Mouse (Mus musculus) spleen, postnatal 36 days (tissue): ENCODE results near the gene Pdlim5.
"Not testable (repeated sequence)": the region's sequence is repeated elsewhere in the genome, so short reads cannot be mapped to it uniquely, and the experiment has no call there.

ENCODE experiments used
- DNase-seq, 2 experiments: peaks; one replicate each; pipeline ENCODE4 v3.0.0; 2022; ENCODE audit warnings: low spot score in 2 of 2, mixed read lengths in 1 of 2

The Pdlim5 gene

DNA sequence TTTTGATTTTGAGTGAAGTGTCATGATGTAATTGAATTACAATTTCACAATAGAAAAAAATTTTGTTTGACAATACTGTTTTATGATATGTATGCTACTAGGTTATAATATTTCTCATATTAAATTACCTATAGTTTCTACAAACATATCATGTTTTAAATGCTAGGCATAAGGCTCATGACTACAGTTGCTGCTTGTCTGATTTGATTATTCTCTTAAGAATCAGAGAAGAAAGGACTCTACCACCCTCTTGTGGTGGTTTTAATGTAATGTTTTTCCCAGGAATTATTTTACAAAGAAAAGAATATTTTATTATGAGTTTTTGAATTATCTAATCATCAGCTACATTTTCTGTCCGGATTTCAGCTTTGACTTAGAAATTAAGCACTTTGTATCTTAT is 120.5 kb downstream of the Pdlim5 start:
- no peak for DNase-seq

DNA sequence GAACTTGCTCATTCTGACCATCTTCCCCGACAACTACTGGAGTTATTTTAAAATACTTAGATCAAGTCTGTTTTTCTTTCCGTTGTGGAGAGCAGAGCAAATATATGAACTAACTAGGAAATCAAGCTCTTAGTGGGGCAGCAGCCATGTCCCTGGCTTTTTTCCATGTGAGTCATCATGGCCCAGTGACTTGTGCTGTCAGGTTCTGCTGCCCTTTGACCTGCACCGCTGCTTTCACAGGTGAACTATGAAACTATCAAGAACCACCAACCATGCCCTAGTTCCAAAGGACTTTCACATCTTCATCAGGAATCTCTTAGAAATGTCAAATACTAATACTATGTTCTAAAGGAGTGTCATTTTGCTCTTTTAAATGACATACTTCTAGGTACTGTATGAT is 121.0 kb downstream of the Pdlim5 start:
- DNase-seq, result no peak

DNA sequence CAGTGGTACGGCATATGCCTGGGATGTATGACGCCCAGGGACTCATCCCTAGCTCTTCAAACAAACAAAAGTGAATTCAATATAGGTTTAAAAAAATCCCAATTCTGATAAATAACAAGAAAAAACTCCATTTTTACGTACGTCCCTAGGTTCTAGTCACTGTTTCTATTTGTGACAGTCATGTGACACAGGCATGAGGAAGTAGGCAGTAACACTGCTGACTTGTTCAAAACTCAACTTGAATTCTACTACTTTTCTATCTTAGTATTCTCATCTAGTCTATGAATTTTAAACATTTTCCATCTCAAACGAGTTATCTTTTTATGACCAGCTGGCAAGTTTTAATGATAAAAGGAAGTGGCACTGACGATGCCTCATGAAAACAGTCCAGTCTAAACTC is 122.2 kb downstream of the Pdlim5 start:
- DNase-seq, result no peak

DNA sequence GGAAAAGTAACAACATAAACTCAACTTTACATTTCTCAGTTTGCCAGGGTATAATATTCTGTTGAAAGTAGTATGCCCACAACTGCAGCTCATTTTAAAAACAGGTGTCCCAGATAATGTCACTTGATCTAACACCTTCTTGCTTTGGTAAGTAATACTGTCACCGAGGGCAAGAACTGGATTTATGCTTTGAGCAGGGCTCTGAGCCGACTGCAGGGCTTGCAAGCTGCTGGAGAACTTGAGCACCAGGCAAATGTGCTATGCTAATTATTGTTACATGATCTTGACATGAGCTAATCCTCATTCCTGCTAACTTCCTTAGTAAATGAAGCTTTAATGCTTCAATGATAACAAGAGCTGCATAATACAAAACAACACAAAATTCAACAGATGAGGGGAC is 139.1 kb downstream of the Pdlim5 start:
- DNase-seq, result no peak

DNA sequence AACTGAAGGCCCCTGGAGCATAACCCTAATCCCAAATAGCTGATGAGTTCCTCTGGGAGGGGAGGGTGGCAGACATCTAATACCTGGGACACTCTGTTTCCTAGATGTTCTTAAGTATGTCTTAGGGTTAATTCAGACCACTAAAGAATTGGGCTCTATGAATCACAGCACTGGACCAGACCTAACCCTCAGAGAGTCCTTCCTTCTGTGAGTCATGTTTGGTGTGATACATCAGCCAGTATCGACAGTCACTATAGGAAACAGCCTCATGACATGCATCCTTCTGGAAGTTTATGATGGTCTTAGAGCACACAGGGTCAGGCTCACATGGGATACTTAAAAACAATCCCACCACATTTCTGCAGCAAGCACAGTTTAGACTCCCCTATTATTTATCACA is 143.4 kb downstream of the Pdlim5 start:
- DNase-seq, result no peak

DNA sequence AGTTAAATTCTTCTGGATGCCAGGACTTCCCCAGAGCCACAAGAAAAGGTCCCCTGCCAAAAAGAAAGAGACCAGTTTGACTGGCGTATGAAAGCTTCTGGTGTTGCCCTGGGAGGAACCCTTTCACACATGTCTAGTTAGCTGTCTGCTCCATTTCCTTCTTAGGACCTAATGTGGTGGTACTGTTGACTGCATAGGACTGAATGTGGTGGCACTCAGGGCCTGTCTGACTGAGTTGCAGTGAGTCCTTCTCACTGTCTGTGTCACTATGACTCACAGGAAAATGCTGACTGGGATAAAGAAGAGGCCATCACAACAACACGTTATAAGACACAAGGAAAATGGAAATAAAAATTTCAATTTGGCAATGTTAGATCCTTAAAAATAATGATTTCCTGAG is 146.0 kb downstream of the Pdlim5 start:
- DNase-seq, result no peak

DNA sequence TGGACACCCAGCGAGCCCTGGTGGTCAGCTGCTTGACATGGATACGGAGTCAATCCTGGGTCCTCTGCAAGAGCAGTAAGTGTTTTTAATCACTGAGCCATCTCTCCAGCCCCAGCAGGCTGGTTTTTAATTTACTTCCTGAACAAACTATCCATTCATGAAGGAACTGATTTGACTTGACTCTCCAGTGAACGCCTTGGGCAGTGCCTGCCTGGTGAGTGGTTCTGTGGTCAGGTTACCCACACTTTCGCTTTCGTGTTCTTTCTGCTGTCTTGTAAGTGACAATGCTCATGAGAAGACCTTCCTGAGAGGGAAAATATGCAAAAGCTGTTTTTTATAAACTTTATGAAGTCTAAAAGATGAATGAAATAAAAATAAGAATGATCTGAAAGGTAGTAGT is 152.2 kb downstream of the Pdlim5 start:
- DNase-seq, result peak; percentile 45 to 62

DNA sequence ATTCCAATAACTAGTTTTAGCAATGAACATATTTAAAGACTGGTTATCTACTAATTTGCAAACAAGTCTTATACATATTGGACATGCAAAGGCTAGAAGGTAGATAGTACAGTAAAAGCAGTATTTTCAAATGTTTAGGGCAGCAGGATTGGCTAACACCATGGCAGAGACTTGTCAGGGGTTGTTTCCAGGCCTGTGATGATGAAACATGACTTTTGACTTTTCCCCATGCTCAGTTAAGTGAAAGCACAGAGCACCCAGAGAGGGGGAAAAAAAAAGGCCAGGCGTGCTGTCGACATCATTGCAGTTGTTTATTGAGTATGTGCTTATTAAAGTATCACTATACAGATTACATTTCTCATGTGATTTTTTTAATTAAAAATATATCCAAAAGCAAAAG is 156.2 kb downstream of the Pdlim5 start:
- DNase-seq, result no peak

DNA sequence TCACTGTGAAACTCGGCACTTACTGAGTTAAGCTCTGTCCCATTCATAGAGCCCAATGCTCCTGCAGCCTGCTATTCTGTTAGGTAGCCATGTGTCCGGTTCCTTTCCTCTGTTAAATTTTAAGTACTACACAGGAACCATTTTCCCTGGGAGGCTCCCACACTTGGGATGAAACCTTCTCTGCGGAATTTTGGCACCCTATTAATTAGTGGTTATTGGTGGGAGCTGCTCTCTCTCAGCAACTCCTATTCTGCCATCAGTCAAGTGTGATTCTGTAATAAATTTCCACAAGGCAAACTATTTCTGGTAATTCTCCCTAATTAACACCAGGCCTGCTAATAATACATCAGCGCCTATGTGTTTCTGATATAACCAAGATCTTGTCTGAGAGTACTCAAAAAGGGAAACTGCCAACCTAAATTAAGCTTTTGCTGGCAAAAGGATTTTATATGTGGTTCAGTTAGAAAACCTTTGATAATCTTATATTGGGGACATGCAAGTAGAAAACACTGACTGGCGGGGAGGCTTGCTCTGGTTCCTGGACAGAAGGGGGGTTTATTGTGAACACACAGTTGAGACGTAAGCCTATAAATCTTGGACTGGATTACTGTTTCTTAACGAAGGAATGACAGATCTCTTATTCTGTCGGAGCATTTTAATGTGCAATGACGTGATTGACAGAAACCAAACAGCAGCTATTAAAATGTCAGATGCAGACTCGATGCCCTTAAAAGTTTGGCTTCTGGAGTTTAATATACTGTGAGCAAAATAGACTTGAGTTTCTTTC is 157.0 kb downstream of the Pdlim5 start:
- DNase-seq, result no peak

DNA sequence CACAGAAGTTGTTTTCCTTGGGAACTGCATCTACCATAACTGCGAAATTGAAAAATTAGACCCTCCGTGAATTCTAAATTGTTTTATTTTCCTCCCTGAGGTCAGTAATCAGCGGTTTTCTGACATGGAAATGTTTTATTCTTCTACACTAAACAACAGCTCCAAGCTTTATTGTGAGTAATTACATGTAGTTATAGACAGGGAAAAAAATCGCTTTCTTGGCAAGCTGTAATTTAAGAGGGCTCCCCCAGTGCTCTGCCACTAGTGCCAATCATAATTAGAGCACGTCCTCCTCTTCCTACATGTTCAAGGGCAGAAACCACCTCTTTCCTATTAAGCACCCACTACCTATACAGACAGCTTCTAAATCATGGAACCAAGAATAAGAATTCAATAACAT is 157.9 kb downstream of the Pdlim5 start:
- DNase-seq, result no peak

DNA sequence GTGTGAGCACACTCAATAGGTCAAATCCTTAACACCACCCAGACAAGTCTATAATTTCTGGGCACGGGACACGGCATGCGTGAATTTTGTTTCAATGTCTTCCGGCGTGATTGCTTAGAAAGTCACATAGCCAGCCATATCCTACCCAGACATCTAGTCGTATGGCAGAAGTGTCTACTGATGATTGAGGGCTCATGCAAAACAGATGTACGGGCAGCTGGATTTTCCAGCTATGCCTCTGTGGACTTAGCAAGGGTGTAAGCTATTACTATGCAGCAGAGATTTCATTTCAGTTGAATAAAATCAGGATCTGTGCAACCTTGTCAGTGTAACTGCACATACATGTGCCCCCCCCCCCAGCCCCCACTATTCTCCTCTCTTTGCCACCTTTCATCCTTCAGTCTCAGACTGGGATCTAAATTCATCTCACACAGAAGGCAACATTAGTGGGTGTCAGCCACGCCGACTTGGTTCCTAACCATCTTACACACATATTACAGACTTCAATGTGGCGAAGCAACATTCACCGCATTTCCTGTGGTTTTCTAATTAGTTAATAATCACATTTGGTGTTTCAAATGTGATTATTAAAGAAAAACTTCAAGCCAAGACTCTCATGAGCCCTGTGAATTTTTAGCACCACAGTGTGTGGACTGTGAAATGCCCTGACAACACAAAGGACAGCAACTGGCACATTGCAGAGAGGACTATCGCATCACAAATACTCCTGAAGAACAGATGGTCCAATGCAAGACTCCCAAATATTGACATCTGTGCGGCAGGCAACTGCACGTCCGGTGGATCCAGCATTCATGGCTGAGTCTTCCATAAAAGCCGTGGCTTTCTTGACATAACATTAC is 161.7 kb downstream of the Pdlim5 start:
- no peak for DNase-seq

DNA sequence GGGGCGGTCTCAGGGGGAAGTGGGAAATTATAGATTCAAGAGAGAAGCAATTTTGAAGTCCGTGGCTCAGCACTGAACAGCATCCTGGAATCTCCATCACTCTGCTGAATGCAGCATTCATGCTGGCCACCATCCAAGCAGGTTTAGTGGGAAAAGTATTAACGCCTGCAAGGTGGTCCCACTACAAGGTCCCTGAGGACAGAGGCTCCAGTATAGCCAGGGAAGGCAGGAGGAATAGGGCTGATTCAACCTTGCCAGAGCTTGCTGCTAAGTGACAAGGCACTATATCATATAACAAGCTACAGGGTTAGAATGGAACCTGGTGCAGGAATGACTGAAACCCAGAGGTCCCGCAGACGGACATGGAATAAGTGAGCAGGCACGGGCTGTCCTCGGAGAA is 166.8 kb downstream of the Pdlim5 start:
- no peak for DNase-seq

DNA sequence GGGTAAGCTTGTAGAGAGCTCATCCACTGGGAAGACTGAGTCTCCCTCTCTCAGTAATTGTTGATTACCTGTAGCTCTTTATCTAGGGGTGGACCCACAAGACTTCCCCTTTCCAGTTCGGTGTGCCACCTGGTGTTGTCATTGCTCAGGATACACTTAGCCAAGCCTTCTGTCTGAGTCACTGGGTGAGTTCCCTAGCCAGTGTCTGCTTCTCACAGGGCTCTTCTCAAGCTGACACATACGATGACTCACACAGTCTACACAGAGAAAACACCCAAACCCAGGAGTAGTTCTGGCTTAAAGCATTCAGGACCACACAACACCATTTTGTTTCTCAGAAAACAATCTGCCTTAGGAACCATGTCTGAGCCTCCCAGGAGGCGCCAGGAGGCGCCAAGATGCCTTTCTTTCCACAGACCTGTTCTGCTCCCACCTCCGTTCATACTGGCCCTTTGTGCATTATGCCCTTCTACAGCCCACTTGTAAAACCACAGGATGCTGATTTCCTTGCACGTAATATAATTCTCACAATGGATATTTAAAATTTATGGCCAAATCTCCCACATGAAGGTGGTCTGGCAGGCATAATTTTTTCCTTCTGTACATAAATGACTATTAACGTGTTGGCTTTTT is 172.9 kb downstream of the Pdlim5 start:
- DNase-seq, result no peak

DNA sequence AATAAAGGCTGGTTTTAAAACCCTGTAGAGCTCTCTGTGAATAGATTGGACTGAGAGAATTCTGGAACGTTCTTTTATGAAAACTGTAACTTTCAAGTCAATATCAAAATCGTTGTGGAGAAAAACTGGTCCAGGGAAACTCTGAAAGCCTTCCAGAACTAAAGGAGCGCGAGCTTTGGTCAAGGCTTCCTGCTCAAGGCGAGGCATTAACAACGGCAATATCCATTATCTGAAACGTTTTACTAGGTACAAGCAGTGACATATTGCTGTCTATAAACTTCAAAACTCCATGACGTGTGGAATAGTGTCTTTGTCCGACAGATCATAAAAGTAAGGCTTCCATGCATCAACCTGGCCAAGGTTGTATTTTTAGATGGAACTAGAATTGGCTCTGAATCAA is 175.6 kb downstream of the Pdlim5 start:
- no peak for DNase-seq

DNA sequence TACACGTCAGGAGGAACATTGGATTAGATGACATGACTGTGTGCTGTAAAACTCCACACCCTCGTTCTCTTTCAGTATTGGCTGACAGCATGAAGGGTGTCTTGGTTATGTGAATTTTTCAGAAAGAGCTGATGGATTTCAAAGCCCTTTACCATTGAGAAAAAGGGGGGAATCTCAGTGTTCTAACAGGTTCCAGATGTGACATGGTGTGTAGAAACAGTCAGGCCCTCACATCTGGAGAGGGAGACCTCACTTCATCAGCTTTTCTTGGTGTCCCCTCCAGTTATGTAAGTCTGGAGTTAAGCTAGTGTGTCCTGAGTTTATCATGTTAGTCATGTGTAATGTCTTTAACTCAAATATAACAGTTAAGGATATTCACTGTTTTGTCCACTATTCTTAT is 182.7 kb downstream of the Pdlim5 start:
- DNase-seq, result no peak

DNA sequence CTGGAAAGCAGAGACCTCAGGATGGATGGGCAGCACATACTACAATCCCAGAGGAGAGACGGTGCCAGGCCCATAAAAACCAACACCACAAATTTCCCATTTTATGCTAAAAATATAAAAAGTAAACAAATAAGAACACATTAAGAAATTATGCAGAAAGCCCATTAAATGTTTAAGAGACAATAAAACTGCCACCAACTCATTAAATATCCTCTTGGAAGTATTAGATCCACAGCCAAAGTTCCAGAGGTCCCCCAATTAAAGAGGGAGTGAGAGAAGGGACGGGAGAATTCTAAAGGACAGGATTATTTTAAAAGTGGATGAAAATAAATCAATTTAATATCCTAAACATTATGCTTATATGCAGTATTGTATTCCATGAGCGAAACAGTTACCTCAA is 183.3 kb downstream of the Pdlim5 start:
- no peak for DNase-seq

DNA sequence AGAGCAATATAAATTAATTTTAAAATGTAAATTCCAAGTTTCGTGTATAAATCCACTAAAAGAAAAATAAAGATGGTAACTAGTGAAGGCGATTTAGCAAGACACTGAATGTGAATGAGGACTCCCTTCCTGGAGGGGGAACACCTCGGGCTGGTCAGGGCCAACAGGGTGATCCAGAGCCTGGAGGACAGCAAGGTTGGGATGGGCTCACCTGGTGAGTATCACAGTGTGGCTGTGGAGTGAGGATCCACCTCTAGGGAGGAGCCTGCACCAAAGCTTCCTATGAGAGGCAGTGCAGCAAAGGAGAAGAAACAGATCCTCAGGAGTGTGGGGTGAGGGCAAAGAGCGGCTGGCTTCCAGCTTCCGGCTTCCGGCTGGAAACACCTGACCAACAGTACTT is 185.5 kb downstream of the Pdlim5 start:
- DNase-seq, result no peak

DNA sequence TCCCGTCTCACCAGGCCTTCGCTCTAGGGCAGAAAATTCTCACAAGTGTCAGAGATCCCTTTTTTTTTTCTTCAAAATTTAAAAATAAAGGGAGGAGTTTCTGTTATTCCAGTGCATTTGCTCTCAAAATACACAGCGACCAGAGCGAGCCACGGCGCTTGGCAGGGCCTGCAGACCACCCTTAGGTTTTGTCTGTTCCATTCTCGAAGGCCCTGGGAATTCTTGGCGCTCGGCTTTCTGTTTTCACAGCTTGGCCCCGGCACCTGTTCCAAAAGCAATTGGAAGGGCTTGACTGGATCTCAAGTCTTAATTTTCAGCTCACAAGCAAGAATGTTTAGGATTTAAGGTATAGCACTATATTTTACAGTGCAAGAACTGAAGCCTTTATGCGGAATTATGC is 186.4 kb downstream of the Pdlim5 start:
- no peak for DNase-seq

DNA sequence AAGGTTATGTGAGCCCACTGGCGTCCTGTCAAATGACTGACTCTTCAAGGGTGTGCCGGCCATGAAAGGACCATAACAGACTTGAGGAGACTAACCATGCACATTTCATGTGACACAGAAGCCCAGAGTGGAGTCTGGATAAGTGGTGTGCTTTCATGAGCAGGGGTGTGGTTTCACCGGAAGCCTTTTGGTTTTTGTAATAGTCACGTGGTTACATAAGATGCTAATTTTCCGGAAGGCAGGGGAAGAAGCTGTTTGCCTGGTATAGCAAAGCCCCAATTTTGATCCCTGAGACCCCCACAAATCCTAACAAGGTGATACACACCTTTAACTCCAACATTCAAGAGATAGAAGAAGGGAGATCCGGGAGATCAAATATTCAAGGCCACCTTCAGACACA is 188.0 kb downstream of the Pdlim5 start:
- DNase-seq, result no peak

DNA sequence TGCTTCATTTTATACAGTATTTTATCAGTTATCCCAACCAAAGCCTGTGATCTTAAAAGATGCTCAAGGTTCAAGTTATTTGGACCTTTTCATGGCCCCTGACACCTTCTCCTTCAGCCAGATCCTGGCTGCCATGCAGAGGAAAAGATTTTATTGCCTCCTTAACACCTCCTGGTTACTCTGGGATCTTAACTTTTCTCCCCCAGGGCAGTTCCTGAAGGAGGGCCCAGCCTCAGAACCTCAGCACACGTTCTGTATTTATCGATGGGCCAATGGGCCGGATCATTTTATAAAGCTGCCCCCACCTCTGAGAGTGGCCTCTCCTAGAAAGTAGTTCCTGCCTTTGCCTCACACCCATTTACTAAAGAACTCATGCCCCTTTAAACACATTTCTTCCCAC is 189.2 kb downstream of the Pdlim5 start:
- no peak for DNase-seq

DNA sequence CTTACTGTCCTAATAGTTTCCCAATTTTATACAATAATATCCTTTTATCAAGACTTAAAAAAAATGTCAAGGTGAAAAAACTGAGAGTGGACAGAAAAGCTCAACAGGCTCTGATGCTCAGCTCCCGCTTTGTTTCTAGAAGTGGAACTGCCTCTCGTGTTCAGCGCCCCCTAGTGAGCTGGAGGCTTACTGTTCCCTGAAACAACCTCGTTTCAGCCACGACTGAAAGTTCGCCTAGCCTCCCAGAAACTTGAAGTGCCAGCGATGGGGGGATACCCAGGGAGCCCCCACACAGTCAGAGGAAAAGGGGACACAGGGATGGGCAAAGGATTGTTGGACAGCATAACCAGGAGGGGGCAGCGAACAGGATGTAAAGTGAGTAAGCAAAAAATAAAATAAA is 199.4 kb downstream of the Pdlim5 start:
- DNase-seq, result no peak

DNA sequence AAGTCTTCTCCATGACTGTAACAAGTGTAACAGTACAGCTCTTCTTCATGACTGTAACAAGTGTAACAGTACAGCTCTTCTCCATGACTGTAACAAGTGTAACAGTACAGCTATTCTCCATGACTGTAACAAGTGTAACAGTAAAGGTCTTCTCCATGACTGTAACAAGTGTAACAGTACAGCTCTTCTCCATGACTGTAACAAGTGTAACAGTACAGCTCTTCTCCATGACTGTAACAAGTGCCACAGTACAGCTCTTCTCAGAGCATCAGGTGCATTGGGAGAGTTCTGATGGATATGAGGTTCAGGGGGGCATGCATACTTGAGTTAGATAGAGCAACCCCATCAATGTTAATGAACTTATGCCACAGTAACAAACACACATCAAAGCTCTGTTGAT is 203.9 kb downstream of the Pdlim5 start:
- not testable (repeated sequence) for DNase-seq
